Mouse (Mus musculus) bone marrow macrophage, adult 2 months (primary cell): ENCODE data around the gene Opn4.

ENCODE experiments used
- CTCF ChIP-seq: IDR thresholded peaks from 2 replicates; pipeline ENCODE4 v1.5.1; 2012; ENCODE audit warnings: low read depth, mild to moderate bottlenecking, low read length, moderate library complexity
- POLR2A ChIP-seq: IDR thresholded peaks from 2 replicates; pipeline ENCODE4 v1.6.1; 2012; ENCODE audit warnings: mild to moderate bottlenecking, low read depth, low read length, borderline replicate concordance

DNA sequence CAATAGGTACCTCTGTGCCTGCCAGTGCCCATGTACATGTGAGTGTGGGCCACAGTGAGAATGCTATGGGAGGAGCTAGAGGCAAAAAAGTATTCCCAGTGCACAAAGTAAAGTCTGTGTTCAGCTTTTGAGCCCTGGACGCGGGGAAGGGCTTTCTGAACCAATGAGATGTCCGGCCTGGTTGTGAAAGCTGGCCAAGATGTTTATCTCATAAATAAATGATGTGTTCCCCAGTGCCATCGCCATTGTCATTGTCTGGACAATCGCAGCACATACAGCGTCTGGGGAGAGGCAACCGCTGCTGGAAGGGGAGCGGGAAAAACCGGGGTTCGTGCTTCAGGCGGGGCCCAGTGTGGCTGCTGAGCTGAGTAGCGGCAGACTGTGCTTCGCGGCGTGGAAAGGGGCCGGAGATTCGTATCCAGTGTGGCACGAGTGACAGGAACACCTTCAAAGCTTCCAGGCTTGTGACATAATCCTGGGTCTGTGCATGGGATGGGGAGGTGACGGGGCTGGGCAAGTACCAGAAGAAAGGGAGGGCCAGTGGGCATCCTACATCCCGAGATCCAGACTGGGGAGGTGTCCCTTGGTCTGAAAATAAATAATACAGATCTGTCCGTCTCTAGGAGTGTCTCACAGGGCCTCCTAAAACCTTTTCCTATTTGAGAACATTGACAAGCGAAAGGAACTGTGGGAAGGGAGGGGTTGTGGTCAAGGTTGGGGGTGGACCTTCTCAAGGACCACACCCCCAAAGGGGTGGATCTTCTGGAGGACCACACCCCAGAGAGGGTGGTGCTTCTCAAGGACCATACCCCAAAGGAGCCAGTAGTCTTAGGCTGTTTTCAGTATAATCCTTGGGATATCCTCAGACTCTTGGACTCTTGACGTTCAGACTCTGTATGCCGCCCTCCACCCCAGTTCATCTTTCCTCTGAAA lies 8.9 kb downstream of the Opn4 start:
- TF ChIP-seq POLR2A: no peak
- no peak for TF ChIP-seq CTCF
